Mouse (Mus musculus): Measurements from ENCODE around the gene Fgf15. TPM values are rescaled to one million over a fixed set of nuclear protein-coding genes. Genes with fewer than 3 reads are reported as not detected.
A peak's percentile ranks its signal among the peaks of the same experiment; 100 is the strongest.

The Fgf15 gene
- total and polyA plus RNA-seq, 3 experiments = not detected

- H3K4me3 ChIP-seq (replicated peaks in 1 of 3; ENCODE audit: low read depth in 2 of 3, low read length in 2 of 3, poor library complexity in 1 of 3) = no peak overlapping the region
- DNase-seq (ENCODE audit: extremely low read depth) = peak; percentile 46
- H3K27ac ChIP-seq (ENCODE audit: insufficient read depth, low read depth) = no peak overlapping the region
- H3K9ac ChIP-seq (ENCODE audit: insufficient read depth, low read depth) = no peak overlapping the region
- H3K27me3 ChIP-seq (replicated peaks) = peaks cover 15% of the 10 kb centered on the region
- TF ChIP-seq ETS1 (conservative IDR thresholded peaks at IDR 0.05; ENCODE audit: low read depth, low read length) (no peak), MAFK (IDR thresholded peaks at IDR 0.05; ENCODE audit: insufficient replicate concordance, low read length) (no peak), CHD2 (IDR thresholded peaks at IDR 0.05; ENCODE audit: low read length) (no peak), CTCF (conservative IDR thresholded peaks at IDR 0.05 in 1 of 2, IDR thresholded peaks at IDR 0.05 in 1 of 2; ENCODE audit: low read depth in 2 of 2, low read length in 2 of 2) (peak; percentile 59 to 67), RAD21 (IDR thresholded peaks at IDR 0.05; ENCODE audit: low read depth, low read length) (peak; percentile 37), SMC3 (IDR thresholded peaks at IDR 0.05; ENCODE audit: low read depth, low read length) (peak; percentile 23; the same call in 1 of the 2 replicates)
- no peaks in the 10 kb centered on the region for H3K79me2 ChIP-seq (replicated peaks; ENCODE audit: control insufficient read depth, extremely low read depth, insufficient read depth, poor library complexity, severe bottlenecking)
- H3K9me3 ChIP-seq (replicated peaks; ENCODE audit: low read length) = no peaks in the 10 kb centered on the region
- in situ Hi-C loops (cut with MboI; ENCODE audit: low pct_ligation_motif_present, low pct_unique_long_range_greater_than_20kb, low sequenced_read_pairs) = no loop called here
- H3K4me1 ChIP-seq (ENCODE audit: control insufficient read depth in 1 of 2, insufficient read depth in 2 of 2) = peaks cover 2 to 14% of the 10 kb centered on the region in 2 experiments; a peak in 3 of 4 replicates
- no peak overlapping the region for H3K4me2 ChIP-seq (ENCODE audit: insufficient read depth, low read depth, poor library complexity, severe bottlenecking)
- dilution Hi-C loops (cut with MboI; ENCODE audit: extremely low pct_ligation_motif_present, extremely low pct_unique_long_range_greater_than_20kb, low sequenced_read_pairs) = no loop called here
- H3K36me3 ChIP-seq (replicated peaks in 1 of 2; ENCODE audit: control insufficient read depth in 1 of 2, insufficient read depth in 1 of 2, low read length in 1 of 2) = peaks cover 0 to 33% of the 10 kb centered on the region in 2 experiments
Observed at GRCm38 (mm10) chr7:144931778-144932177, 35.4 kb downstream of the Fgf15 start.

DNA sequence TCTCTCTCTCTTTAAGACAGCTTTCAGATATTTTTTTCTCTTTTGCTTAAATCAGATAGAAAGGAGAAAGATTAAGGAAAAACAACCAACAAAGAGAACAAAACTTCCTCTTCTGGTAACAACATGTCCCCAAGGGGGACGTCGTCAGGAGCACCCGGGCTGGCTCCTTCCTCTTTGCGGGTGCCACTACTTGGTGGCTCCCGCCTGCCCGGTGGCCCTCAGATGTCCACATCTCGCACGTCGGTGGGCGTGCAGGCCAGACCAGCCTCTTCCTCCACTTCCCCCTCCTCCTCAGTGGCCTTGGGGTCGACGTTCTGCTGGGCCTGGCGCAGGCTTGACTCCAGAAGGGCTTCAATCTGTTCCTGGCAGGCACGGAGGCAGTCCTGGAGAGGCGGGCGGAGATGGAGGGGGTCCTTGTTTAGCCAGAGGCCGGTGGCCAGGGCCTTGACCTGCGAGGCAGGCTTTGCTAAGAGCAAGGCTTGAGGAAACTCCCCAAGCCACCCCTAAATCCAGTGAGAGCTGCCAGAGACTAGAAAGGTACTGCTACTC is 36.1 kb downstream of the Fgf15 start:
- no peak for DNase-seq (ENCODE audit: extremely low read depth)
- Histone ChIP-seq H3K27me3 (replicated peaks) (peaks cover 21% of the 10 kb centered on the region), H3K79me2 (replicated peaks; ENCODE audit: control insufficient read depth, extremely low read depth, insufficient read depth, poor library complexity, severe bottlenecking) (no peaks in the 10 kb centered on the region), H3K4me2 (ENCODE audit: insufficient read depth, low read depth, poor library complexity, severe bottlenecking) (no peak overlapping the region), H3K4me3 (replicated peaks in 1 of 3; ENCODE audit: low read depth in 2 of 3, low read length in 2 of 3, poor library complexity in 1 of 3) (no peak overlapping the region), H3K36me3 (replicated peaks in 1 of 2; ENCODE audit: control insufficient read depth in 1 of 2, insufficient read depth in 1 of 2, low read length in 1 of 2) (peaks cover 0 to 27% of the 10 kb centered on the region in 2 experiments), H3K4me1 (ENCODE audit: control insufficient read depth in 1 of 2, insufficient read depth in 2 of 2) (peaks cover 2 to 14% of the 10 kb centered on the region in 2 experiments; a peak in 3 of 4 replicates), H3K9me3 (replicated peaks; ENCODE audit: low read length) (no peaks in the 10 kb centered on the region), H3K9ac (ENCODE audit: insufficient read depth, low read depth) (no peak overlapping the region), H3K27ac (ENCODE audit: insufficient read depth, low read depth) (no peak overlapping the region)
- dilution Hi-C loops (cut with MboI; ENCODE audit: extremely low pct_ligation_motif_present, extremely low pct_unique_long_range_greater_than_20kb, low sequenced_read_pairs) (no loop called here), in situ Hi-C loops (cut with MboI; ENCODE audit: low pct_ligation_motif_present, low pct_unique_long_range_greater_than_20kb, low sequenced_read_pairs) (no loop called here)
- TF ChIP-seq JUND (conservative IDR thresholded peaks at IDR 0.05; ENCODE audit: low read depth, low read length) = no peak
- no peak for TF ChIP-seq RAD21 (IDR thresholded peaks at IDR 0.05; ENCODE audit: low read depth, low read length)

DNA sequence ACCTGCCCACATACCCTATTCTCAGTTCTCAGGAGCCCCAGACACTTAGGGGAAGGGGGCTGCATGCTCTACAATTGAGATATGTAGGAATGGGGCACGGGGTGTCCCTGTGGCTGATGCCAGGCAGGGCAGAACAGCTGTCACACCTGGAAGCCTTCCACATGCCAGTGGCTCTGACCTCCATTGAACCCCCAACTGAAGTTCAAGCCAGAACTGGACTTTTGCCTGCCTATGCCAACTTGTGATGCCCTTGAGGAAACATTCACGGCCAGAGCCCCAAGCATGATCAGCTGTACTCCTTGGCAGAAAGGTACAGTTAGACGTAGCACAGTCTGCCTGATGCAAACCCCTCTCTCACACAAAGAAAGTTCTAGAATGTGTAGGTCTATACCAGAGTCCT is 37.0 kb downstream of the Fgf15 start:
- dilution Hi-C loops (cut with MboI; ENCODE audit: extremely low pct_ligation_motif_present, extremely low pct_unique_long_range_greater_than_20kb, low sequenced_read_pairs) (no loop called here), in situ Hi-C loops (cut with MboI; ENCODE audit: low pct_ligation_motif_present, low pct_unique_long_range_greater_than_20kb, low sequenced_read_pairs) (no loop called here)
- Histone ChIP-seq H3K4me1 (ENCODE audit: control insufficient read depth in 1 of 2, insufficient read depth in 2 of 2) (peaks cover 2 to 19% of the 10 kb centered on the region in 2 experiments; a peak in 3 of 4 replicates), H3K9me3 (replicated peaks; ENCODE audit: low read length) (no peaks in the 10 kb centered on the region), H3K4me3 (replicated peaks in 1 of 3; ENCODE audit: low read depth in 2 of 3, low read length in 2 of 3, poor library complexity in 1 of 3) (no peak overlapping the region), H3K9ac (ENCODE audit: insufficient read depth, low read depth) (no peak overlapping the region), H3K27me3 (replicated peaks) (peaks cover 28% of the 10 kb centered on the region), H3K79me2 (replicated peaks; ENCODE audit: control insufficient read depth, extremely low read depth, insufficient read depth, poor library complexity, severe bottlenecking) (no peaks in the 10 kb centered on the region), H3K4me2 (ENCODE audit: insufficient read depth, low read depth, poor library complexity, severe bottlenecking) (no peak overlapping the region), H3K36me3 (replicated peaks in 1 of 2; ENCODE audit: control insufficient read depth in 1 of 2, insufficient read depth in 1 of 2, low read length in 1 of 2) (peaks cover 0 to 19% of the 10 kb centered on the region in 2 experiments), H3K27ac (ENCODE audit: insufficient read depth, low read depth) (no peak overlapping the region)
- TF ChIP-seq EP300 (IDR thresholded peaks at IDR 0.05; ENCODE audit: low read length) (no peak), MAFK (IDR thresholded peaks at IDR 0.05; ENCODE audit: insufficient replicate concordance, low read length) (no peak), ZC3H11A (IDR thresholded peaks at IDR 0.05; ENCODE audit: low read depth, low read length) (no peak), IRF4 (IDR thresholded peaks at IDR 0.05; ENCODE audit: low read depth, low read length) (no peak), TBP (conservative IDR thresholded peaks at IDR 0.05; ENCODE audit: low read depth, low read length) (no peak), NRF1 (IDR thresholded peaks at IDR 0.05; ENCODE audit: low read depth, low read length) (no peak), RAD21 (IDR thresholded peaks at IDR 0.05; ENCODE audit: low read depth, low read length) (no peak), SIN3A (IDR thresholded peaks at IDR 0.05; ENCODE audit: low read length) (no peak), USF2 (conservative IDR thresholded peaks at IDR 0.05; ENCODE audit: low read depth, low read length) (no peak), ELF1 (IDR thresholded peaks at IDR 0.05; ENCODE audit: low read depth, low read length) (no peak), JUND (conservative IDR thresholded peaks at IDR 0.05; ENCODE audit: low read depth, low read length) (no peak), NELFE (IDR thresholded peaks at IDR 0.05; ENCODE audit: low read depth, low read length) (no peak)
- DNase-seq (ENCODE audit: extremely low read depth) = no peak

Data from CH12.LX (cell line).